In genomic region chr15:78914823-78915659, GRCm38 (mm10) we compare ENCODE assay signal across 7 mouse cellular contexts. TPM values are rescaled to one million over a fixed set of nuclear protein-coding genes. Genes with fewer than 3 reads are reported as not detected.
DNase-seq lines count a peak whose midpoint lies in the region; ATAC-seq and TF ChIP-seq lines count a peak whose summit lies in the region.

No protein-coding gene starts in this region.

- H3K4me2 ChIP-seq in limb, embryonic 12.5 days: peak overlapping the region; percentile 92
- H3K4me2 ChIP-seq in stomach, embryonic 15.5 days: peak overlapping the region; percentile 99

- H3K9ac ChIP-seq in limb, embryonic 12.5 days (replicated peaks): peak overlapping the region; percentile 86
- peak overlapping the region; percentile 57; the same call in 1 of the 2 replicates for H3K9ac ChIP-seq in stomach, embryonic 15.5 days

- no peak for TF ChIP-seq CTCF in embryonic fibroblast, embryonic 13.5 days (IDR thresholded peaks at IDR 0.05; ENCODE audit: borderline replicate concordance, insufficient read depth, low read length)

- peaks cover 65% of the 10 kb centered on the region for H3K4me1 ChIP-seq in megakaryocyte, embryonic 14.5 days
- peaks cover 6% of the 10 kb centered on the region; the same call in 1 of the 2 replicates for H3K4me1 ChIP-seq in embryonic fibroblast, embryonic 13.5 days (ENCODE audit: control insufficient read depth, insufficient read depth, low read length)
- H3K4me1 ChIP-seq in limb, embryonic 12.5 days (replicated peaks): peaks cover 24% of the 10 kb centered on the region
- H3K4me1 ChIP-seq in stomach, embryonic 15.5 days: peaks cover 25% of the 10 kb centered on the region

- peaks cover 67% of the 10 kb centered on the region for H3K36me3 ChIP-seq in megakaryocyte, embryonic 14.5 days (replicated peaks; ENCODE audit: low read length)
- H3K36me3 ChIP-seq in limb, embryonic 12.5 days: peaks cover 53% of the 10 kb centered on the region
- peaks cover 6% of the 10 kb centered on the region; the same call in 1 of the 2 replicates for H3K36me3 ChIP-seq in stomach, embryonic 15.5 days

- TF ChIP-seq POLR2A in embryonic fibroblast, embryonic 13.5 days (IDR thresholded peaks at IDR 0.05; ENCODE audit: low read depth, low read length): no peak

- peak overlapping the region; percentile 94 for H3K4me3 ChIP-seq in megakaryocyte, embryonic 14.5 days (replicated peaks)
- H3K4me3 ChIP-seq in embryonic fibroblast, embryonic 13.5 days (ENCODE audit: insufficient read depth, low read length): peak overlapping the region; percentile 41
- peak overlapping the region; percentile 85 for H3K4me3 ChIP-seq in limb, embryonic 12.5 days (replicated peaks)
- H3K4me3 ChIP-seq in stomach, embryonic 15.5 days (replicated peaks): peak overlapping the region; percentile 72

- no peak for DNase-seq in right cerebral cortex, postnatal 4 days
- no peak for DNase-seq in urinary bladder, adult 2 months (ENCODE audit: low spot score)

- no peak overlapping the region for H3K27ac ChIP-seq in embryonic fibroblast, embryonic 13.5 days (ENCODE audit: insufficient read depth, low read length)
- H3K27ac ChIP-seq in limb, embryonic 12.5 days: no peak overlapping the region
- no peak overlapping the region for H3K27ac ChIP-seq in stomach, embryonic 15.5 days

- 52% methylated on average over 8 of the region's 8 CpGs for WGBS in limb, embryonic 12.5 days
- 40% methylated on average over 8 of the region's 8 CpGs for WGBS in stomach, embryonic 15.5 days

- ATAC-seq in megakaryocyte, adult 5-6 weeks (ENCODE audit: poor library complexity, severe bottlenecking): no peak
- ATAC-seq in limb, embryonic 12.5 days (ENCODE audit: insufficient number of reproducible peaks, insufficient read depth, low FRiP score, low TSS enrichment, low read depth): no peak
- ATAC-seq in stomach, embryonic 15.5 days (ENCODE audit: insufficient read depth, low FRiP score, low read depth): no peak

- H3K27me3 ChIP-seq in megakaryocyte, embryonic 14.5 days (replicated peaks): peaks cover under 1% of the 10 kb centered on the region
- no peaks in the 10 kb centered on the region for H3K27me3 ChIP-seq in limb, embryonic 12.5 days
- no peaks in the 10 kb centered on the region for H3K27me3 ChIP-seq in stomach, embryonic 15.5 days (replicated peaks)

- no peaks in the 10 kb centered on the region for H3K9me3 ChIP-seq in megakaryocyte, embryonic 14.5 days
- no peaks in the 10 kb centered on the region for H3K9me3 ChIP-seq in limb, embryonic 12.5 days
- H3K9me3 ChIP-seq in stomach, embryonic 15.5 days: no peaks in the 10 kb centered on the region

RNA-seq across cellular contexts. Expression of gene Pdxp, which starts 1.3 kb away (rescaled TPM):
- polyA plus RNA-seq in megakaryocyte, embryonic 14.5 days (2012; ENCODE audit: insufficient read depth, low replicate concordance): 8.6 and 29.8 TPM in 2 replicates
- 3.5 and 5.1 TPM in 2 replicates for total RNA-seq in megakaryocyte, adult 5-6 weeks (2015)
- total RNA-seq in megakaryocyte, adult 5-6 weeks (2017): 2.1 and 2.6 TPM in 2 replicates
- polyA plus RNA-seq in embryonic fibroblast, embryonic 13.5 days (2011; ENCODE audit: insufficient read length, low read depth, missing spikeins): 3.0 and 4.2 TPM in 2 replicates
- polyA plus RNA-seq in limb, embryonic 12.5 days (2016; fragmentation: Nextera tagmentation; extraction: Ambion mirVana): 36.5 and 36.8 TPM in 2 replicates
- polyA plus RNA-seq in stomach, embryonic 15.5 days (2015; fragmentation: Nextera tagmentation; extraction: Ambion mirVana): 11.8 and 12.8 TPM in 2 replicates
- 2.4 and 3.8 TPM in 2 replicates for polyA plus RNA-seq in urinary bladder, adult 2 months (2012; rRNA removed)

RNA-seq across cellular contexts. Expression of gene Lgals1, which starts 11.5 kb away (rescaled TPM):
- 75.3 and 689 TPM in 2 replicates for polyA plus RNA-seq in megakaryocyte, embryonic 14.5 days (2012; ENCODE audit: insufficient read depth, low replicate concordance)
- 851 and 870 TPM in 2 replicates for total RNA-seq in megakaryocyte, adult 5-6 weeks (2015)
- 1,185 and 1,205 TPM in 2 replicates for total RNA-seq in megakaryocyte, adult 5-6 weeks (2017)
- polyA plus RNA-seq in embryonic fibroblast, embryonic 13.5 days (2011; ENCODE audit: insufficient read length, low read depth, missing spikeins): 4,027 and 4,662 TPM in 2 replicates
- 922 and 966 TPM in 2 replicates for polyA plus RNA-seq in limb, embryonic 12.5 days (2016; fragmentation: Nextera tagmentation; extraction: Ambion mirVana)
- polyA plus RNA-seq in stomach, embryonic 15.5 days (2015; fragmentation: Nextera tagmentation; extraction: Ambion mirVana): 1,300 and 1,476 TPM in 2 replicates
- 979 and 1,151 TPM in 2 replicates for polyA plus RNA-seq in urinary bladder, adult 2 months (2012; rRNA removed)

RNA-seq across cellular contexts. Expression of gene Sh3bp1, which starts 15.5 kb away (rescaled TPM):
- 1,441 and 3,817 TPM in 2 replicates for polyA plus RNA-seq in megakaryocyte, embryonic 14.5 days (2012; ENCODE audit: insufficient read depth, low replicate concordance)
- 46.5 and 53.3 TPM in 2 replicates for total RNA-seq in megakaryocyte, adult 5-6 weeks (2015)
- total RNA-seq in megakaryocyte, adult 5-6 weeks (2017): 34.0 and 38.2 TPM in 2 replicates
- 44.1 and 47.8 TPM in 2 replicates for polyA plus RNA-seq in embryonic fibroblast, embryonic 13.5 days (2011; ENCODE audit: insufficient read length, low read depth, missing spikeins)
- polyA plus RNA-seq in limb, embryonic 12.5 days (2016; fragmentation: Nextera tagmentation; extraction: Ambion mirVana): 37.0 and 40.3 TPM in 2 replicates
- 34.8 and 36.9 TPM in 2 replicates for polyA plus RNA-seq in stomach, embryonic 15.5 days (2015; fragmentation: Nextera tagmentation; extraction: Ambion mirVana)
- polyA plus RNA-seq in urinary bladder, adult 2 months (2012; rRNA removed): 34.6 and 35.1 TPM in 2 replicates

RNA-seq across cellular contexts. Expression of gene Gm49510, which starts 15.6 kb away (rescaled TPM):
- polyA plus RNA-seq in megakaryocyte, embryonic 14.5 days (2012; ENCODE audit: insufficient read depth, low replicate concordance): 2.9 and 8.0 TPM in 2 replicates
- not detected in 2 replicates for total RNA-seq in megakaryocyte, adult 5-6 weeks (2015)
- total RNA-seq in megakaryocyte, adult 5-6 weeks (2017): 1.1 and 2.0 TPM in 2 replicates
- polyA plus RNA-seq in embryonic fibroblast, embryonic 13.5 days (2011; ENCODE audit: insufficient read length, low read depth, missing spikeins): 0.61 TPM in 1 of 2 replicates, not detected in the other
- polyA plus RNA-seq in limb, embryonic 12.5 days (2016; fragmentation: Nextera tagmentation; extraction: Ambion mirVana): 0.16 and 0.41 TPM in 2 replicates
- polyA plus RNA-seq in stomach, embryonic 15.5 days (2015; fragmentation: Nextera tagmentation; extraction: Ambion mirVana): 0.42 and 0.52 TPM in 2 replicates
- polyA plus RNA-seq in urinary bladder, adult 2 months (2012; rRNA removed): 0.04 and 0.06 TPM in 2 replicates

RNA-seq across cellular contexts. Expression of gene Nol12, which starts 19.7 kb away (rescaled TPM):
- polyA plus RNA-seq in megakaryocyte, embryonic 14.5 days (2012; ENCODE audit: insufficient read depth, low replicate concordance): 16.3 and 19.1 TPM in 2 replicates
- 28.2 and 32.4 TPM in 2 replicates for total RNA-seq in megakaryocyte, adult 5-6 weeks (2015)
- 12.6 and 16.0 TPM in 2 replicates for total RNA-seq in megakaryocyte, adult 5-6 weeks (2017)
- polyA plus RNA-seq in embryonic fibroblast, embryonic 13.5 days (2011; ENCODE audit: insufficient read length, low read depth, missing spikeins): 46.6 and 55.4 TPM in 2 replicates
- 61.1 and 61.6 TPM in 2 replicates for polyA plus RNA-seq in limb, embryonic 12.5 days (2016; fragmentation: Nextera tagmentation; extraction: Ambion mirVana)
- polyA plus RNA-seq in stomach, embryonic 15.5 days (2015; fragmentation: Nextera tagmentation; extraction: Ambion mirVana): 47.4 and 49.9 TPM in 2 replicates
- polyA plus RNA-seq in urinary bladder, adult 2 months (2012; rRNA removed): 26.5 and 30.7 TPM in 2 replicates

Comparison
In these comparisons a context has a peak if more than half of its experiments do, and no peak if none do; other contexts are left out.
1. H3K4me3 ChIP-seq: peak in every context shown above with its lines; median percentile 94 in megakaryocyte, embryonic 14.5 days; 85 in limb, embryonic 12.5 days; 72 in stomach, embryonic 15.5 days; 41 in embryonic fibroblast, embryonic 13.5 days.
2. RNA of gene Sh3bp1, which starts 15.5 kb away (polyA plus RNA-seq): 1,441 to 3,817 TPM in megakaryocyte, embryonic 14.5 days; 44.1 to 47.8 TPM in embryonic fibroblast, embryonic 13.5 days, 37.0 to 40.3 TPM in limb, embryonic 12.5 days, 34.8 to 36.9 TPM in stomach, embryonic 15.5 days and 34.6 to 35.1 TPM in urinary bladder, adult 2 months; every median in the first group is over 10 times any median in the second.